Mouse (Mus musculus): ENCODE measurements around the gene Slc9a3r1. TPM values are rescaled to one million over a fixed set of nuclear protein-coding genes. Genes with fewer than 3 reads are reported as not detected.
A peak's percentile ranks its signal among the peaks of the same experiment; 100 is the strongest.

Gene Slc9a3r1
- total RNA-seq, 2 experiments from 2014 or later: 1.8 to 2.6 TPM

DNA sequence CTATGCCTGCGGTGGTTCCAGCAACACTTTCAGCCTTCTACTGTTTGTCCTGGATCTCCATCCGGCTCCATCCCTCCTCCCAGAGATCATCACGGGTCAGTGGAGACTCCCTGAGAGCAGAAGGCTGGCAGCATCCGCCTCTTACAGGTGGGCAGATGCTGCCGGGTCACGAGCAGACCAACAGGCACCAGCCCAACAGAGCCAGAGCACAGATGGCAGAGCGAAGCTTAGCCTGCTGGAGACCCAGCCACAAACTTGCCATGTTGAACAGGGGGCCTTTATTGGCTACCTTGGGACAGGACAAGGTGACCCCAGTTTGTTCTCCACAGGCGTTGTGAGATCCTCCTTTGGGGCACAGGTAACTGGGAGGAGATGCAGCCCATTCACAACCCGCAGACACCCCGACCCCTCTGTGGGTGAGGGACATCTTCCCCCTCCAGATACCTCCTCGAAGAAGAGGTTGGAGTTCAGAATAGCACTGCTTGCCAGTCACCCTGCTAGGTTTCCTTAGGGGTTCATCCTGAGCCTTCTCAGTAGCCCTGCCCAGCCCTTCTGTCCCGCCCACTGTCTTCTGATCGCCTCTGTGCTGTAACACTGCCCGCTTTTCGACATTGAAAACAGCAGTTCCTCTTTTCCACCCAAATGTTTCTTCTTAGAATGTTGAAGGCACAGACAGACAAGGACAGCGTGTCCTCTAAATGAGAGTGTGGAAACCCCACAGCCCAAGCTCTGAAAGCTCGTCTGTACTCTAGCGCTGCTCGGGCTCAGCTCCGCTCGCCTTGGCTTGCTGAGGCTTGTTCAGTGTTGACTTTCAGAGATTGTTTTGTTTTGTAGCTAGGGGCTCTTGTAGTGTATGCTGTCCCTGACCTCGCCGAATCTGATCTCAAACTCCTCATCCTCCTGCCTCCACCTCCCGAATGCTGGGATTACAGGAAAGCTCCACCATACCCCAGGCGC lies 45.9 kb downstream of the Slc9a3r1 start:
- intact Hi-C loops (cut with DNase I): no loop called here
- no peak for TF ChIP-seq CTCF (IDR thresholded peaks at IDR 0.05)
- H3K27ac ChIP-seq: no peak overlapping the region
- no peak overlapping the region for H3K4me3 ChIP-seq
- DNase-seq: no peak

- DNase-seq: no peak
- TF ChIP-seq CTCF (IDR thresholded peaks at IDR 0.05): no peak
- Histone ChIP-seq H3K27ac (no peak overlapping the region), H3K4me3 (no peak overlapping the region)
- intact Hi-C loops (cut with DNase I): no loop called here
Measured at GRCm38 (mm10) chr11:115209958-115210357, 46.8 kb downstream of the Slc9a3r1 start.

GRCm38 (mm10) chr11:115212116-115212515 lies 49.0 kb downstream of the Slc9a3r1 start:
- DNase-seq: peak; percentile 54
- H3K4me3 ChIP-seq: no peak overlapping the region
- intact Hi-C loops (cut with DNase I): no loop called here
- H3K27ac ChIP-seq: peak overlapping the region; percentile 68; the same call in 1 of the 2 replicates
- TF ChIP-seq CTCF (IDR thresholded peaks at IDR 0.05): no peak

DNA sequence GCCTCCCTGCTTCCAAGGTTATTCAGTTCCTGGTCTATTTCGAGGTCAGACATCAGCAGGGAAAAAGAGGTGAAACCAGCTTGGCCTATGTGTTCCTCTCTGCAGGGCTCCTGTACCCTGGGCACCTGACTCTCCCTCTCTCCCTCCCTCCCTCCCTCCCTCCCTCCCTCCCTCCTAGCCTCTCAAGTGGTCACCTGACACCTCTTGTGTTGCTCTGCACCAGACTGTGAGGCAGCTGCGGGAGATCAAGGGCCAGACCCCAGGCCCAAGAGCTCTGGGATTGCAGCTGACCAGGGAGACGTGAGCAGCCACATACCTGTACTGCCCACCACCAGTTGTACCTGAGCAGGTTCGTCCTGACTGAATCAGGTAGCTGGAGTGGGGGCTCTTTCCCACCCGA lies 52.0 kb downstream of the Slc9a3r1 start:
- Histone ChIP-seq H3K27ac (peak overlapping the region; percentile 73), H3K4me3 (no peak overlapping the region)
- DNase-seq: no peak
- no peak for TF ChIP-seq CTCF (IDR thresholded peaks at IDR 0.05)
- intact Hi-C loops (cut with DNase I): no loop called here

GRCm38 (mm10) chr11:115217439-115218410 lies 54.6 kb downstream of the Slc9a3r1 start:
- Histone ChIP-seq H3K27ac (peak overlapping the region; percentile 88), H3K4me3 (no peak overlapping the region)
- no peak for TF ChIP-seq CTCF (IDR thresholded peaks at IDR 0.05)
- intact Hi-C loops (cut with DNase I): no loop called here
- no peak for DNase-seq

DNA sequence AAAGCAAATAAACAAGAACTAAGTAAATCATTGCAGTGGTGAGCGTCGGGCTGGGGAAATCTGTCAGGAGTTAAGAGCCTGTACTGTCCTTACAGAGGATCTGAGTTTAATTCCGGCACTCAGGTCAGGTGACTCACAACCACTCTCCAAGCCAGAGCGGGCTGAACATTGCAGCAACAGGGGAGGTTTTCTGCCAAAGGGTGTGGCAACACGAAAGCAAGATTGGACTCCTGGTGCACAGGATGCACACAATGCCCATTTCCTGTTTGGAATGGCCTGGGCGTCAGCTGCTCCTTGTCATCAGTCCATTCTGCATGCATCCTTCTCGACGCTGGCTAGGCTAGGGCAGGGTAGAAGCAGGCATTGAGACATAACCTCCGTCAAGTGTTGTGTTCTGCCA lies 56.1 kb downstream of the Slc9a3r1 start:
- intact Hi-C loops (cut with DNase I): no loop called here
- Histone ChIP-seq H3K27ac (peak overlapping the region; percentile 88), H3K4me3 (0 out of 2 replicates have a peak overlapping the region, but pooled peaks have one; percentile 9)
- no peak for TF ChIP-seq CTCF (IDR thresholded peaks at IDR 0.05)
- DNase-seq: peak; percentile 82

DNA sequence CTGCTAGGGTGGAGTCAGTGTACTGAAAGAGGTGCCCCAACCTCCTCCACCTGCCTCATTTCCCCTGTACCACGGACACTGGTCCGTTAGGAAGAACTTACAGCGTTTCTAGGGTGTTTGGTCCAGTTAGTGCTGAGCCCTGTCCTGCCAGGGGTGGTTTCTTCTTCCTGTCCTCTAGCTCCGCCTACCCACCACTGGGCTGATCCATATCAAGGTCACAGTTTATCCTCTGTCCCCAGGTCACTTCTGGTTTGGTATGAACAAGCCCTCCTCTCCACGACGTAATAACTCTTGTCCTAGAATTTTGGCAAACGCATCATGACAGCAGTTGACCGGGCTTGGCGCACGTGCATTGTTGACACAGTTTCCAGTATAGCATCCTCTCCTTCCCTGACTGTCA lies 56.5 kb downstream of the Slc9a3r1 start:
- Histone ChIP-seq H3K4me3 (no peak overlapping the region), H3K27ac (peak overlapping the region; percentile 88)
- no peak for DNase-seq
- no peak for TF ChIP-seq CTCF (IDR thresholded peaks at IDR 0.05)
- intact Hi-C loops (cut with DNase I): no loop called here

DNA sequence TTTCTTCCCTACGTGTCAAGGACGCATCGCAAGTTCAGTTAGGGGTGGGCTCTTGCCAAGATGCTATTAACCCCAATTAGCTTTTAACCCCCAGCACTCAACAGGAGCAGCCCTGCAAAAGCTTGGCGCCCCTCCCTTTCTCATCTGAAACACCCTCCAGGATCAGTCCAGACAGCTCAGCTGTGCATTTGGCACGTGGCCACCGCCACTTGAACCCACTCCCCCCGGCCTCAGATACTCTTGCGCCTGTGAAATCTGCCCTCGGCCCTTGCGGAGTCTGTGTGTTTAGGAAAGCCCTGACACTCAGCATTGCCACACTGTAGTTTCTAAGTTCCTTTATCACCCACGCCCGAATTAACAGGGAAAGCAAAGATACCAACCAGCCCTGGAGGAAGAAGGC lies 58.9 kb downstream of the Slc9a3r1 start:
- peak; percentile 64 for DNase-seq
- TF ChIP-seq CTCF (IDR thresholded peaks at IDR 0.05): no peak
- Histone ChIP-seq H3K27ac (peak overlapping the region; percentile 21; the same call in 1 of the 2 replicates), H3K4me3 (no peak overlapping the region)
- intact Hi-C loops (cut with DNase I): no loop called here

DNA sequence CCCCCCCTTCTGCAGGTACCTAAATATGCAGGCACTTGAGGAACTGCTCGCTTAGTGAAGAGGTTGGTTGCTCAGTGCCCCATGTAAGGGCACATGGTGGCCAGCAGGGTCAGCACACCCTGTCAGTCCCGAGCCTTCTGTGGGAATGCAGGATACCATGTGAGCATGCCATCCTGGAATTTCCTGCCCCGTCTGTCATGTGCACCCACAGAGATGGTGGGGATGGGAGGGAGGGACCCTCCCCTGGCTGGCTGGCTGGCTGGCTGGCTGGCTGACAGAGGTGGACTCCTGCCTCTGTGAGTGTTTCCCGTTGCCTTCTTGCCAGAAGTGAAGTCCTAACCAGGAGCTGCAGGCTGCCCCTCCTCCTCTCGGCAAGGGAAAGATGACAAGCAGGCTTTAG lies 59.4 kb downstream of the Slc9a3r1 start:
- intact Hi-C loops (cut with DNase I): no loop called here
- no peak overlapping the region; the same call in 1 of the 2 replicates for H3K27ac ChIP-seq
- no peak for DNase-seq
- TF ChIP-seq CTCF (IDR thresholded peaks at IDR 0.05): no peak
- no peak overlapping the region for H3K4me3 ChIP-seq

- DNase-seq: no peak
- intact Hi-C loops (cut with DNase I): no loop called here
- no peak for TF ChIP-seq CTCF (IDR thresholded peaks at IDR 0.05)
- Histone ChIP-seq H3K4me3 (no peak overlapping the region), H3K27ac (no peak overlapping the region)
Measured at GRCm38 (mm10) chr11:115223451-115223850, 60.3 kb downstream of the Slc9a3r1 start.

DNA sequence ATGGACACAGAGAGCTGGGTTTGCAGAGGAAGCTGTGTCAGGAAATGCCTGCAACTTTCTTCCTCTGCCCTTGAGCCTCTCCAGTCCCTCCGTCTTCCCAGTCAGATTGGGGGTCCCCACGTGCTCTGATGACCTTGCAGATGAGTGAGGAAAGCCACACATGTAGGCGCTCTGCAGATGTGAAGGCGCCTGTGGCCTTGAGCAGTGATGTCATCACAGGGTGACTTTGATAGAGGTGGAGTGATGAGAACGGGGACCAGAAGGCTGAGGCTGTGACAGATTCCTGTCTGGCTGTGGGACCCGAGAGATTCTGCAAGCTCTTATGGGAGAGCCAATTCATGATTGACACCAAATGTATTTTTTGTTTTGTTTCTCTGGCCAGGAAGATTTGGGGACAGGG lies 60.7 kb downstream of the Slc9a3r1 start:
- TF ChIP-seq CTCF (IDR thresholded peaks at IDR 0.05): no peak
- no peak overlapping the region for H3K27ac ChIP-seq
- DNase-seq: no peak
- intact Hi-C loops (cut with DNase I): no loop called here
- H3K4me3 ChIP-seq: no peak overlapping the region

DNA sequence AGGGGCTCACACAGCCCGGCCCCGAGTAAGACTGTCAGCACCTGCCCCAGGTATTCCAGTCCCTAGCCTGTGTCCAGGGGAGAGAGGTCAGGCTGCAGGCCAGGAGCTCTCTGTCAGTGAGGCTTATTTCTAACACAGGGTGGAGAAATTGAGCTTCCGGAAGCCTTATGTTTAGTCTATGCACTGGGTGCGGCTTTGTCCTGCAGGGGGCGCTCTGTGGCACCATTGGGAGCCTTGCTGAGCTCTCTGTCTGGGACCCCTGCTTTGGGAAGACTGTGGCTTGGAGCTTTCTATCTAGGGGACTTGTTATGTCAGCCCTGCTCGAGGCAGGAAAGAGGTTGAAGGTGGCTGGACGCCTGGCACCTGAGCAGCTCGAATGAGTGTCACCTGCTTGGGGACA lies 61.7 kb downstream of the Slc9a3r1 start:
- H3K4me3 ChIP-seq: no peak overlapping the region
- intact Hi-C loops (cut with DNase I): no loop called here
- peak; percentile 77 for DNase-seq

More for the DNA sequence above, 61.7 kb downstream of the Slc9a3r1 start:
- H3K27ac ChIP-seq: peak overlapping the region; percentile 43; the same call in 1 of the 2 replicates
- TF ChIP-seq CTCF (IDR thresholded peaks at IDR 0.05): peak; percentile 70
